ENCODE assay signal across 27 mouse cellular contexts in genomic region chr19:25423371-25423770, GRCm38 (mm10).
"Had no signal": no experiment of that assay in that cellular context is flagged by ENCODE, and none has a peak within 500 bp of the region (broad histone marks: within the 10 kb centered on the region; RNA-seq: fewer than 3 reads in every experiment).

No protein-coding gene starts in this region.

- H3K9me3 ChIP-seq: heart, embryonic 10.5 days; heart, embryonic 12.5 days; hindbrain, embryonic 13.5 days; hindbrain, embryonic 15.5 days; kidney, embryonic 15.5 days; limb, embryonic 10.5 days; limb, embryonic 12.5 days; liver, embryonic 13.5 days; liver, embryonic 15.5 days had no signal

- H3K4me2 ChIP-seq: heart, embryonic 12.5 days; hindbrain, embryonic 13.5 days; hindbrain, embryonic 15.5 days; kidney, embryonic 15.5 days; limb, embryonic 12.5 days; liver, embryonic 11.5 days; liver, embryonic 13.5 days; liver, embryonic 15.5 days had no signal

- DNase-seq: gastrocnemius, adult 2 months; gastrocnemius, postnatal 10 days; gastrocnemius, postnatal 25 days; heart, adult 11 months; heart, adult 2 months; heart, postnatal 10 days; kidney, adult 11 months; kidney, adult 2 months; kidney, adult 9 months; kidney, postnatal 14 days; kidney, postnatal 36 days; layer of hippocampus, adult 9-11 months; liver; liver, embryonic 13.5 days had no signal

- ATAC-seq: hindbrain, postnatal 0 days; intestine, embryonic 16.5 days had no signal

- H3K27ac ChIP-seq: gastrocnemius, adult 2 months; heart, adult 2 months; heart, embryonic 10.5 days; hindbrain, embryonic 13.5 days; hindbrain, embryonic 15.5 days; hindbrain, postnatal 0 days; kidney, embryonic 15.5 days; kidney, postnatal 0 days; left cerebral cortex, adult 2 months; limb, embryonic 10.5 days; limb, embryonic 12.5 days; liver, embryonic 13.5 days; liver, embryonic 15.5 days had no signal

- H3K9ac ChIP-seq: heart, embryonic 12.5 days; hindbrain, embryonic 13.5 days; hindbrain, embryonic 15.5 days; kidney, embryonic 15.5 days; limb, embryonic 12.5 days; liver, embryonic 13.5 days; liver, embryonic 15.5 days had no signal

- H3K4me1 ChIP-seq: hindbrain, embryonic 13.5 days; hindbrain, embryonic 15.5 days; kidney, embryonic 15.5 days; liver, embryonic 13.5 days; liver, embryonic 15.5 days had no signal

- H3K4me3 ChIP-seq: gastrocnemius, adult 2 months; heart, adult 2 months; heart, embryonic 10.5 days; heart, embryonic 12.5 days; hindbrain, embryonic 13.5 days; hindbrain, embryonic 15.5 days; kidney, embryonic 15.5 days; left cerebral cortex, adult 2 months; limb, embryonic 10.5 days; limb, embryonic 12.5 days; liver, embryonic 13.5 days; liver, embryonic 15.5 days had no signal

- H3K27me3 ChIP-seq: heart, embryonic 12.5 days; hindbrain, embryonic 13.5 days; hindbrain, embryonic 15.5 days; kidney, embryonic 15.5 days; limb, embryonic 12.5 days; liver, embryonic 13.5 days; liver, embryonic 15.5 days had no signal

- H3K36me3 ChIP-seq: hindbrain, embryonic 15.5 days had no signal
